Mouse (Mus musculus): ENCODE data around the gene Fdxr.

DNA sequence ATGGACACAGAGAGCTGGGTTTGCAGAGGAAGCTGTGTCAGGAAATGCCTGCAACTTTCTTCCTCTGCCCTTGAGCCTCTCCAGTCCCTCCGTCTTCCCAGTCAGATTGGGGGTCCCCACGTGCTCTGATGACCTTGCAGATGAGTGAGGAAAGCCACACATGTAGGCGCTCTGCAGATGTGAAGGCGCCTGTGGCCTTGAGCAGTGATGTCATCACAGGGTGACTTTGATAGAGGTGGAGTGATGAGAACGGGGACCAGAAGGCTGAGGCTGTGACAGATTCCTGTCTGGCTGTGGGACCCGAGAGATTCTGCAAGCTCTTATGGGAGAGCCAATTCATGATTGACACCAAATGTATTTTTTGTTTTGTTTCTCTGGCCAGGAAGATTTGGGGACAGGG is 53.0 kb downstream of the Fdxr start:
- TF ChIP-seq POLR2A (IDR thresholded peaks at IDR 0.05; ENCODE audit: extremely low read depth, insufficient read depth, low read length) (no peak), CTCF (IDR thresholded peaks at IDR 0.05; ENCODE audit: extremely low read depth, insufficient read depth, low read length) (no peak)
